In genomic region chr15:36943492-36944112, GRCm38 (mm10) we compare ENCODE assay signal across 10 mouse cellular contexts.
DNase-seq lines count a peak whose midpoint lies in the region; ATAC-seq and TF ChIP-seq lines count a peak whose summit lies in the region.
"Had no signal": no experiment of that assay in that cellular context is flagged by ENCODE, and none has a peak within 500 bp of the region (broad histone marks: within the 10 kb centered on the region; RNA-seq: fewer than 3 reads in every experiment).

No protein-coding gene starts in this region.

- peaks cover 9% of the 10 kb centered on the region for H3K4me1 ChIP-seq in embryonic facial prominence, embryonic 12.5 days
- H3K4me1 ChIP-seq in neural tube, embryonic 15.5 days = peaks cover 33% of the 10 kb centered on the region
- H3K4me1 ChIP-seq in kidney, embryonic 16.5 days (ENCODE audit: insufficient read depth, low read length) = no peaks in the 10 kb centered on the region
- peaks cover 4% of the 10 kb centered on the region; the same call in 1 of the 2 replicates for H3K4me1 ChIP-seq in liver, postnatal 0 days (ENCODE audit: insufficient read depth)

- no peak for ATAC-seq in embryonic facial prominence, embryonic 12.5 days (ENCODE audit: insufficient number of reproducible peaks, insufficient read depth, low FRiP score, low TSS enrichment)
- ATAC-seq in neural tube, embryonic 15.5 days (ENCODE audit: low FRiP score) = no peak
- no peak for ATAC-seq in kidney, embryonic 16.5 days (ENCODE audit: low FRiP score, low TSS enrichment)
- ATAC-seq in liver, postnatal 0 days = no peak

- no peaks in the 10 kb centered on the region for H3K27me3 ChIP-seq in embryonic facial prominence, embryonic 12.5 days
- H3K27me3 ChIP-seq in neural tube, embryonic 15.5 days (replicated peaks) = no peaks in the 10 kb centered on the region
- no peaks in the 10 kb centered on the region for H3K27me3 ChIP-seq in kidney, embryonic 16.5 days (ENCODE audit: insufficient read depth, low read length)
- H3K27me3 ChIP-seq in liver, postnatal 0 days (ENCODE audit: insufficient read depth, low read length) = no peaks in the 10 kb centered on the region

- no peaks in the 10 kb centered on the region for H3K36me3 ChIP-seq in embryonic facial prominence, embryonic 12.5 days
- no peaks in the 10 kb centered on the region for H3K36me3 ChIP-seq in neural tube, embryonic 15.5 days
- no peaks in the 10 kb centered on the region for H3K36me3 ChIP-seq in kidney, embryonic 16.5 days (ENCODE audit: insufficient read depth, low read length)
- H3K36me3 ChIP-seq in liver, postnatal 0 days (replicated peaks; ENCODE audit: insufficient read depth, low read length) = no peaks in the 10 kb centered on the region
- H3K36me3 ChIP-seq: liver, embryonic 15.5 days had no signal

- peak overlapping the region; percentile 32 for H3K27ac ChIP-seq in embryonic facial prominence, embryonic 12.5 days
- peak overlapping the region; percentile 77 for H3K27ac ChIP-seq in neural tube, embryonic 15.5 days (replicated peaks)
- no peak overlapping the region for H3K27ac ChIP-seq in kidney, embryonic 16.5 days (ENCODE audit: low read length)
- no peak overlapping the region for H3K27ac ChIP-seq in liver, postnatal 0 days (ENCODE audit: low read depth)
- H3K27ac ChIP-seq: liver, embryonic 15.5 days had no signal

- TF ChIP-seq EP300 in liver, postnatal 0 days (IDR thresholded peaks at IDR 0.05; ENCODE audit: low read depth) = no peak

- 58% methylated on average over 12 of the region's 12 CpGs for WGBS in embryonic facial prominence, embryonic 12.5 days
- 26% methylated on average over 12 of the region's 12 CpGs for WGBS in neural tube, embryonic 15.5 days
- WGBS in kidney, embryonic 16.5 days = 57% methylated on average over 12 of the region's 12 CpGs
- 83% methylated on average over 12 of the region's 12 CpGs for WGBS in liver, postnatal 0 days (ENCODE audit: insufficient replicate concordance)

- no peak overlapping the region for H3K4me2 ChIP-seq in embryonic facial prominence, embryonic 12.5 days (replicated peaks)
- no peak overlapping the region for H3K4me2 ChIP-seq in neural tube, embryonic 15.5 days
- H3K4me2 ChIP-seq in kidney, embryonic 16.5 days (replicated peaks; ENCODE audit: low read depth, low read length) = no peak overlapping the region
- no peak overlapping the region for H3K4me2 ChIP-seq in liver, postnatal 0 days (ENCODE audit: low read depth, low read length)
- H3K4me2 ChIP-seq: liver, embryonic 15.5 days had no signal

- no peak overlapping the region for H3K9ac ChIP-seq in embryonic facial prominence, embryonic 12.5 days
- H3K9ac ChIP-seq in neural tube, embryonic 15.5 days (replicated peaks) = no peak overlapping the region
- no peak overlapping the region for H3K9ac ChIP-seq in kidney, embryonic 16.5 days (replicated peaks; ENCODE audit: low read length)
- no peak overlapping the region for H3K9ac ChIP-seq in liver, postnatal 0 days (replicated peaks)
- H3K9ac ChIP-seq: liver, embryonic 15.5 days had no signal

- H3K9me3 ChIP-seq in embryonic facial prominence, embryonic 12.5 days = no peaks in the 10 kb centered on the region
- H3K9me3 ChIP-seq in neural tube, embryonic 15.5 days (replicated peaks) = no peaks in the 10 kb centered on the region
- no peaks in the 10 kb centered on the region for H3K9me3 ChIP-seq in kidney, embryonic 16.5 days (ENCODE audit: low read length)
- no peaks in the 10 kb centered on the region for H3K9me3 ChIP-seq in liver, postnatal 0 days (ENCODE audit: low read length)
- H3K9me3 ChIP-seq: liver, embryonic 15.5 days had no signal

- intact Hi-C loops in left cerebral cortex, postnatal 14 days (cut with DNase I) = no loop called here

- peak; percentile 40 to 42 for DNase-seq in frontal cortex, postnatal 36 days (ENCODE audit: low spot score in 2 of 2)
- no peak for DNase-seq in frontal cortex, postnatal 14 days (ENCODE audit: low spot score in 2 of 2)
- peak; percentile 45 to 66 for DNase-seq in left cerebral cortex, postnatal 14 days (ENCODE audit: low spot score in 2 of 2)
- no peak for DNase-seq in lung, postnatal 25 days (ENCODE audit: low spot score)
- no peak for DNase-seq in liver, postnatal 0 days

- no peak for TF ChIP-seq CTCF in liver, postnatal 0 days (IDR thresholded peaks at IDR 0.05; ENCODE audit: low read depth)

- H3K4me3 ChIP-seq in embryonic facial prominence, embryonic 12.5 days = no peak overlapping the region
- H3K4me3 ChIP-seq in neural tube, embryonic 15.5 days (replicated peaks) = no peak overlapping the region
- no peak overlapping the region for H3K4me3 ChIP-seq in kidney, embryonic 16.5 days (ENCODE audit: low read length)
- H3K4me3 ChIP-seq in liver, postnatal 0 days (ENCODE audit: low read depth, low read length) = no peak overlapping the region
- H3K4me3 ChIP-seq: erythroblast, embryonic 14.5 days; liver, embryonic 15.5 days had no signal

Comparison
In these comparisons a context has a peak if more than half of its experiments do, and no peak if none do; other contexts are left out.
1. DNase-seq: peak in frontal cortex, postnatal 36 days (2 of 2) and left cerebral cortex, postnatal 14 days (2 of 2); none in frontal cortex, postnatal 14 days (0 of 2), lung, postnatal 25 days (single experiment) and liver, postnatal 0 days (single experiment).
2. H3K27ac ChIP-seq: peak in embryonic facial prominence, embryonic 12.5 days (single experiment) and neural tube, embryonic 15.5 days (single experiment); none in kidney, embryonic 16.5 days (single experiment) and liver, postnatal 0 days (single experiment).